Mouse (Mus musculus) liver, adult 2 months (tissue): ENCODE measurements around the gene Sass6. TPM values are rescaled to one million over a fixed set of nuclear protein-coding genes. Genes with fewer than 3 reads are reported as not detected.

Experiments
- DNase-seq: peaks from one replicate; pipeline ENCODE4 v3.0.0-alpha.2; 2011; ENCODE audit warnings: low read depth, low spot score; ENCODE audit errors: extremely low read depth
- H3K27ac ChIP-seq: fragments of 200-500 bp; replicated peaks from 2 replicates; pipeline ENCODE4 v1.5.1; 2012; ENCODE audit warnings: low read depth, mild to moderate bottlenecking, control low read depth, inconsistent platforms, low read length; ENCODE audit not compliant: insufficient read depth
- H3K27me3 ChIP-seq: fragments of 200-500 bp; 2 replicates; pipeline ENCODE4 v1.6.1; 2012; ENCODE audit warnings: mild to moderate bottlenecking, moderate library complexity, low read length, inconsistent platforms; ENCODE audit not compliant: control insufficient read depth, insufficient read depth
- H3K36me3 ChIP-seq: fragments of 200-500 bp; 2 replicates; pipeline ENCODE4 v1.6.1; 2012; ENCODE audit warnings: low read length, inconsistent platforms; ENCODE audit not compliant: control insufficient read depth, insufficient read depth
- H3K4me1 ChIP-seq: fragments of 200-500 bp; 2 replicates; pipeline ENCODE4 v1.6.1; 2011; ENCODE audit warnings: low read length; ENCODE audit not compliant: control insufficient read depth, insufficient read depth
- H3K4me3 ChIP-seq: fragments of 200-500 bp; 2 replicates; pipeline ENCODE4 v1.5.1; 2011; ENCODE audit warnings: low read depth, mild to moderate bottlenecking, control low read depth, low read length, moderate library complexity; ENCODE audit not compliant: insufficient read depth
- H3K79me2 ChIP-seq: fragments of 200-500 bp; 2 replicates; pipeline ENCODE4 v1.6.1; 2012; ENCODE audit warnings: inconsistent platforms, mild to moderate bottlenecking, low read length, moderate library complexity; ENCODE audit not compliant: control insufficient read depth, insufficient read depth
- H3K9ac ChIP-seq: fragments of 200-500 bp; 2 replicates; pipeline ENCODE4 v1.6.1; 2012; ENCODE audit warnings: low read depth, mild to moderate bottlenecking, control low read depth, inconsistent platforms, low read length
- CTCF ChIP-seq: fragments of 200-500 bp; IDR thresholded peaks from 2 replicates; pipeline ENCODE4 v1.5.1; 2011; ENCODE audit warnings: low read depth, low read length, control low read depth
- POLR2A ChIP-seq: fragments of 200-500 bp; IDR thresholded peaks from 2 replicates; pipeline ENCODE4 v1.6.1; 2011; ENCODE audit warnings: low read length, control low read depth; ENCODE audit not compliant: insufficient read depth; ENCODE audit errors: extremely low read depth
- WGBS: fragments of 180-500 bp; shearing (Covaris S2); methylation state at CpG from one replicate; pipeline ENCODE4 v1.1.7; 2018; 5-methylcytosine and 5-hydroxymethylcytosine counted together
- polyA plus RNA-seq: library from polyadenylated mRNA; depleted of rRNA; stranded (reverse); fragments of >200 nt; gene quantifications from 2 replicates; pipeline ENCODE4 v1.2.3, GENCODE M21; 2012
- total RNA-seq: library from RNA; depleted of rRNA; stranded (reverse); fragments of >200 nt; gene quantifications from 2 replicates; pipeline ENCODE4 v1.2.3, GENCODE M21; 2014

Sass6 gene
- total and polyA plus RNA-seq, 2 experiments: 0.28 to 1.3 TPM

- Histone ChIP-seq H3K36me3 (no peaks in the 10 kb centered on the region), H3K79me2 (no peaks in the 10 kb centered on the region), H3K27me3 (no peaks in the 10 kb centered on the region), H3K27ac (no peak overlapping the region; the same call in 1 of the 2 replicates), H3K9ac (peak overlapping the region; percentile 29; the same call in 1 of the 2 replicates), H3K4me3 (peak overlapping the region; percentile 39), H3K4me1 (0 out of 2 replicates have a peak, but pooled peaks cover 2% of the 10 kb centered on the region)
- no peak for TF ChIP-seq POLR2A
- TF ChIP-seq CTCF: no peak
- DNase-seq: no peak
- WGBS: 16% methylated on average over 7 of the region's 7 CpGs
These were observed 31.7 kb upstream of the Sass6 start for GRCm38 (mm10) chr3:116563095-116563492.

- no peak for DNase-seq
These were observed 24.2 kb upstream of the Sass6 start for GRCm38 (mm10) chr3:116570628-116571027.

GRCm38 (mm10) chr3:116577286-116577685 lies 17.5 kb upstream of the Sass6 start:
- Histone ChIP-seq H3K36me3 (peaks cover 9% of the 10 kb centered on the region), H3K79me2 (no peaks in the 10 kb centered on the region), H3K27ac (no peak overlapping the region), H3K4me3 (no peak overlapping the region), H3K27me3 (no peaks in the 10 kb centered on the region), H3K9ac (no peak overlapping the region), H3K4me1 (no peaks in the 10 kb centered on the region)
- peak; percentile 20 for DNase-seq
- WGBS: 36% methylated on average over 3 of the region's 3 CpGs
- TF ChIP-seq CTCF: peak; percentile 53
- TF ChIP-seq POLR2A: no peak

More at GRCm38 (mm10) chr3:116570628-116571027, 24.2 kb upstream of the Sass6 start:
- Histone ChIP-seq H3K4me3 (no peak overlapping the region), H3K9ac (no peak overlapping the region), H3K4me1 (no peaks in the 10 kb centered on the region), H3K79me2 (no peaks in the 10 kb centered on the region), H3K36me3 (no peaks in the 10 kb centered on the region), H3K27ac (no peak overlapping the region), H3K27me3 (no peaks in the 10 kb centered on the region)
- WGBS: 51% methylated on average over 2 of the region's 2 CpGs
- TF ChIP-seq POLR2A: no peak
- no peak for TF ChIP-seq CTCF

- Histone ChIP-seq H3K4me3 (no peak overlapping the region), H3K27me3 (no peaks in the 10 kb centered on the region), H3K27ac (no peak overlapping the region), H3K4me1 (no peaks in the 10 kb centered on the region), H3K36me3 (peaks cover 39% of the 10 kb centered on the region), H3K9ac (no peak overlapping the region), H3K79me2 (no peaks in the 10 kb centered on the region)
- 95% methylated on average over 9 of the region's 9 CpGs for WGBS
- DNase-seq: no peak
- no peak for TF ChIP-seq POLR2A
- no peak for TF ChIP-seq CTCF
These were observed 12.6 kb upstream of the Sass6 start for GRCm38 (mm10) chr3:116582201-116582600.

DNA sequence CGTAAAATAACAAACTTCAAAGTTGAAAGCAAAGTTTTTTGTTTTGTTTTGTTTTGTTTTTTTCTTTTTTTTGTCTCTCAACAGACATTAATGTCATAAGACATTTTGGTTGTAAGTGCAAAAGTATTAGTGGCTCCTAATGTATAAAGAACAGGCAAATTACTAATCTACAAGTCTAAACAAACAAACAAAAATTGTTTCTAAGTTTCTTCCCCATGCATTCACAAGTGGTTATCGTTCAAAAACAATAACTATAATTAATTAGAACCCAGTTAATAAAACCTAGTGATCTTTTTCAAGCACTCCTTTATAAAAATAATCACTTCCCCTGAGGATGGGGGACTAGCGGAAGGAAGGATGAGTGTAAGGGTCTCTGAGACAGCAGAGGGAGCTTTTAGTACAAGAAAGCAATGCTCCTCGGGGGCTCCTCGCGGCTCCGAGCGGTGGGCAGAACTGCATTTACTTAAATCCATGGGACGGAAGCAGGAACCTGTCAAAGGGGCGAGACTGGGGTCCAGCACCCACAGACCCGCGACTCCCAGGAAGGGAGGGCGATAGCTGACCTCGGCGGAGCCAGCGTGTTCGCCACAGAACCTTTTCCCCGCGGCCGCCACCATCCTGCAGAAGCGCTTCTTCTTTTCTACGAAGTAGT lies 580 bp upstream of the Sass6 start:
- DNase-seq: peak; percentile 42
- under 1% methylated on average over 22 of the region's 22 CpGs for WGBS
- Histone ChIP-seq H3K4me3 (peak overlapping the region; percentile 94), H3K79me2 (no peaks in the 10 kb centered on the region; the same call in 1 of the 2 replicates), H3K9ac (peak overlapping the region; percentile 87), H3K36me3 (peaks cover 12% of the 10 kb centered on the region; the same call in 1 of the 2 replicates), H3K27ac (peak overlapping the region; percentile 85), H3K27me3 (no peaks in the 10 kb centered on the region), H3K4me1 (peaks cover under 1% of the 10 kb centered on the region; the same call in 1 of the 2 replicates)
- TF ChIP-seq CTCF (peak; percentile 28; the same call in 1 of the 2 replicates), POLR2A (no peak)

- peaks cover 3% of the 10 kb centered on the region; the same call in 1 of the 2 replicates for H3K4me1 ChIP-seq
- 7% methylated on average over 10 of the region's 10 CpGs for WGBS
- no peak for DNase-seq
- no peak overlapping the region for H3K27ac ChIP-seq
- H3K36me3 ChIP-seq: peaks cover 6% of the 10 kb centered on the region; the same call in 1 of the 2 replicates
- no peaks in the 10 kb centered on the region; the same call in 1 of the 2 replicates for H3K79me2 ChIP-seq
- TF ChIP-seq POLR2A (no peak), CTCF (no peak)
- H3K9ac ChIP-seq: peak overlapping the region; percentile 62
- no peaks in the 10 kb centered on the region for H3K27me3 ChIP-seq
- peak overlapping the region; percentile 94 for H3K4me3 ChIP-seq
These were observed 815 bp downstream of the Sass6 start for GRCm38 (mm10) chr3:116595603-116595991.
